Mouse (Mus musculus): ENCODE data around the gene Gpc2.

DNA sequence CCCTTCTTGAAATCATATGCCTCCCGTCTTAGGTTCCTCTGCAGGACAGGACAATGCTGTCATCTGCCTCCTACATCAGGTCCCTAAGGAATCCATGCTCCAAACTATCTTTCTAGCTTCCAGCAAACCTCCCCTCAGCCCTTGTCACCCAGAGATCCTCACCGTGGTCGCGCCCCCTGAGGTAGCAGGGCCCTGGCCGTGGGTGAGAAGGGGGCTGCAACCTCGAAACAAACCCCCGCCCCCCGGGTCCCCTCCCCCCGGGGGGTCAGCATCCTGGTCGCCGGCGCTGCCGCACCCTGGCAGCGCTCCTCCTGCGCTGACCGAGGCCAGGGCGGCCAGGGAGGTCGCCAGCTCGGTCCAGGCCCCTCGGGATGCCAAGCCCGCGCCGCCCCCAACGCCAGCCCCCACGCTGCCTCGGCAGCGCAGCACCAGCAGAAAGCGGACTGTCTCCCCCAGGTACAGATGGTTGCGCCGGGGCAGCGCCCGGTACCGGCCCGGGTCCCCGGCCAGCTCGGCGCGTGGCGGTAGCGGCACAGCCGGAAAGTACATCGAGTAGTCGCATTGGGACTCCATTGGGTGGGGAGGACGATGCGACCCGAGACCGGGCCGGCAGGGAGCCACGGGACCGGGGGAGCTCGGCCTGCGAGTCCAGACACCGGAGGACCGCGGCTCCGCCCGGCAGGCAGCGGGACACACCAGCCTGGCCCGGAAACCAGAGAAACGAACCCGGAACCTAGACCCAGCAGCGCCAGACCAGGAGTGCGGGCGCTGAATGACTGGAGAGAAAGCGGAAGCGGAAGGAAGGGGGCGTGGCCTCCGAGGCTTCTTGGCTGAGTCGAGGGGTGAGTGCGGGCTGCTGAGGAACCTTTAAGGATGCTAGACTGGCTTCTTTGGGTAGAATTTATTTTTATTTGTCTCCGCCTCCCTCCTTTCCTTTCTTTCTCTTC is 16.3 kb downstream of the Gpc2 start, which contains the start of gene BC037034:
- TF ChIP-seq CTCF (IDR thresholded peaks at IDR 0.05; ENCODE audit: extremely low read depth, insufficient read depth, low read length) (no peak), POLR2A (IDR thresholded peaks at IDR 0.05; ENCODE audit: extremely low read depth, insufficient read depth, low read length) (peak; percentile 95)

All from cortical plate, adult 2 months (tissue).